ENCODE assay signal across 19 mouse cellular contexts in the genomic region with DNA sequence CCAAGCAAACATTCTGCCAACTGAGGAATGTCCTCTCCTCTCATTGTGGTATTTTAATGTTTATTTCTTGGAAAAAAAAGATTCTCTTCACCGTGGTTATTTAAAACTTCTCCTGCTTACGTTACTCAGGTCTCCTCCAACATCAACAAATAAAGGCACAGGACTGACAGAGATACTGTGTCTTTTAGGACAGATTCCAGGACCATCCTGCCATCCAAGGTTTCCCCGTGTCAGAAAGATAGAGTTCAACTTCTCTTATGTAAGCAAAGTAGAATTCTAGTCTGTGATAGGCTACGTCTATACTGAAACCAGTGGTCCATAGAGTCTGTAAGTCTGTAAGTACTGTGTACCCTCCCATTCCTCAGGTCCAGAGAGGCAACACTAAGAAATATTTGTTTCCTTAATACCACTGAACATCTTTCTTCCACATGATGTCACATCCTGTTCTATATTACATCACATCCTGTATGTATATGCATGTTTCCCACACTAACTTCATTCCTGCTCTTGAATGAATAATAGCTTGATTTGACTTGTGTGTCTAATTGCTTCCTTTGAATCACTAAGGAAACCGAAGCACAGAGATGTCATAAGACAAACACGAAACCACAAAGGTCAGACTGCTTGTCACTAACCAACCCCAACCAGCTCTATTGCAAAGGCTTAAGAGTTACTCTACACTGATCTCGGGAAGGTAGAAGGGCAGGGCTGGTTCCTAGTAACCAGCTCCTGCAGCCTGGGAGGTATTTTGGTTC.
DNase-seq lines count a peak whose midpoint lies in the region; ATAC-seq lines count a peak whose summit lies in the region.
"Had no signal": no experiment of that assay in that cellular context is flagged by ENCODE, and none has a peak within 500 bp of the region (broad histone marks: within the 10 kb centered on the region; RNA-seq: fewer than 3 reads in every experiment).

No protein-coding gene starts in this region.

- no peak overlapping the region for H3K4me3 ChIP-seq in forebrain, embryonic 10.5 days
- H3K4me3 ChIP-seq: hindbrain, embryonic 13.5 days; intestine, embryonic 15.5 days; limb, embryonic 13.5 days; liver, embryonic 13.5 days; midbrain, embryonic 12.5 days; neural tube, embryonic 13.5 days had no signal

- H3K27ac ChIP-seq in forebrain, embryonic 10.5 days, result no peak overlapping the region
- H3K27ac ChIP-seq: hindbrain, embryonic 13.5 days; intestine, embryonic 15.5 days; limb, embryonic 13.5 days; liver, embryonic 13.5 days; macrophage; midbrain, embryonic 12.5 days; neural tube, embryonic 13.5 days had no signal

- peak; percentile 77 for ATAC-seq in common myeloid progenitor, adult 5-6 weeks (replicated peaks; ENCODE audit: low read depth, poor library complexity, severe bottlenecking)
- peak; percentile 70 for ATAC-seq in megakaryocyte progenitor cell, adult 5-6 weeks (replicated peaks; ENCODE audit: poor library complexity)
- ATAC-seq: intestine, embryonic 15.5 days had no signal

- H3K4me1 ChIP-seq in forebrain, embryonic 10.5 days, result peaks cover 5% of the 10 kb centered on the region
- H3K4me1 ChIP-seq: hindbrain, embryonic 13.5 days; liver, embryonic 13.5 days; midbrain, embryonic 12.5 days; neural tube, embryonic 13.5 days had no signal

- peak; percentile 66 for DNase-seq in 3T3-L1 (ENCODE audit: low read depth, low spot score)
- peak; percentile 88 for DNase-seq in CD4-positive helper T cell, adult 2 months (ENCODE audit: low read depth, low spot score)
- no peak for DNase-seq in forebrain, embryonic 10.5 days (ENCODE audit: extremely low spot score, low spot score)
- DNase-seq in spleen, adult 12 weeks (ENCODE audit: low spot score), result no peak
- no peak for DNase-seq in left cerebral cortex, adult 9 months (ENCODE audit: low spot score in 2 of 2)
- DNase-seq: adrenal gland, adult 8-10 months; cerebellum, adult 9-11 months; kidney, postnatal 4 days; liver, embryonic 13.5 days; lung, embryonic 14.5 days; thymus, postnatal 14 days had no signal

- H3K27me3 ChIP-seq in forebrain, embryonic 10.5 days (ENCODE audit: poor library complexity, severe bottlenecking), result no peaks in the 10 kb centered on the region
- H3K27me3 ChIP-seq: hindbrain, embryonic 13.5 days; intestine, embryonic 15.5 days; limb, embryonic 13.5 days; liver, embryonic 13.5 days; midbrain, embryonic 12.5 days; neural tube, embryonic 13.5 days had no signal

- no peaks in the 10 kb centered on the region for H3K36me3 ChIP-seq in forebrain, embryonic 10.5 days (replicated peaks)
- H3K36me3 ChIP-seq: hindbrain, embryonic 13.5 days; intestine, embryonic 15.5 days; limb, embryonic 13.5 days; liver, embryonic 13.5 days; midbrain, embryonic 12.5 days; neural tube, embryonic 13.5 days had no signal

- no peaks in the 10 kb centered on the region for H3K9me3 ChIP-seq in forebrain, embryonic 10.5 days
- H3K9me3 ChIP-seq: hindbrain, embryonic 13.5 days; intestine, embryonic 15.5 days; limb, embryonic 13.5 days; liver, embryonic 13.5 days; midbrain, embryonic 12.5 days; neural tube, embryonic 13.5 days had no signal

- 88% methylated on average over 7 of the region's 7 CpGs for WGBS in forebrain, embryonic 10.5 days

Comparison
In these comparisons a context has a peak if more than half of its experiments do, and no peak if none do; other contexts are left out.
1. DNase-seq: peak in 3T3-L1 (single experiment) and CD4-positive helper T cell, adult 2 months (single experiment); none in forebrain, embryonic 10.5 days (single experiment), spleen, adult 12 weeks (single experiment) and left cerebral cortex, adult 9 months (0 of 2).